In genomic region chr15:101242645-101243044, GRCm38 (mm10) we compare ENCODE assay signal across 8 mouse cellular contexts. TPM values are rescaled to one million over a fixed set of nuclear protein-coding genes. Genes with fewer than 3 reads are reported as not detected.
DNase-seq lines count a peak whose midpoint lies in the region; ATAC-seq and TF ChIP-seq lines count a peak whose summit lies in the region.

No protein-coding gene starts in this region.

- 0 out of 2 replicates have a peak, but pooled peaks have one; percentile 5 for ATAC-seq in lung, postnatal 0 days
- ATAC-seq in midbrain, embryonic 15.5 days (replicated peaks), result no peak

- H3K4me1 ChIP-seq in lung, postnatal 0 days (ENCODE audit: insufficient read depth, low read depth, low read length), result peaks cover 15% of the 10 kb centered on the region; the same call in 1 of the 2 replicates
- peaks cover 21% of the 10 kb centered on the region for H3K4me1 ChIP-seq in midbrain, embryonic 15.5 days

- TF ChIP-seq EP300 in lung, postnatal 0 days (IDR thresholded peaks at IDR 0.05), result no peak

- H3K27ac ChIP-seq in lung, postnatal 0 days (ENCODE audit: low read length), result peak overlapping the region; percentile 20; the same call in 1 of the 2 replicates
- no peak overlapping the region for H3K27ac ChIP-seq in midbrain, embryonic 15.5 days

- intact Hi-C loops in heart, postnatal 14 days (cut with DNase I), result no loop called here

- H3K4me3 ChIP-seq in lung, postnatal 0 days (ENCODE audit: low read depth, low read length), result no peak overlapping the region
- no peak overlapping the region for H3K4me3 ChIP-seq in midbrain, embryonic 15.5 days

- 29% methylated on average over 8 of the region's 8 CpGs for WGBS in lung, postnatal 0 days
- 20% methylated on average over 8 of the region's 8 CpGs for WGBS in midbrain, embryonic 15.5 days

- H3K9me3 ChIP-seq in lung, postnatal 0 days (ENCODE audit: low read length), result no peaks in the 10 kb centered on the region
- no peaks in the 10 kb centered on the region for H3K9me3 ChIP-seq in midbrain, embryonic 15.5 days

- H3K36me3 ChIP-seq in lung, postnatal 0 days (ENCODE audit: insufficient read depth, low read length), result no peaks in the 10 kb centered on the region
- H3K36me3 ChIP-seq in midbrain, embryonic 15.5 days (replicated peaks), result no peaks in the 10 kb centered on the region

- no peaks in the 10 kb centered on the region for H3K27me3 ChIP-seq in lung, postnatal 0 days (replicated peaks; ENCODE audit: insufficient read depth, low read length)
- H3K27me3 ChIP-seq in midbrain, embryonic 15.5 days (replicated peaks), result no peaks in the 10 kb centered on the region

- DNase-seq in adrenal gland, postnatal 36 days, result peak; percentile 36 to 55
- DNase-seq in adrenal gland, adult 8-10 months, result no peak
- peak; percentile 57 to 58 for DNase-seq in B cell, adult 2 months
- DNase-seq in cerebellum, postnatal 36 days, result peak; percentile 80 to 86
- peak; percentile 64 to 78 for DNase-seq in heart, postnatal 14 days
- DNase-seq in lung, postnatal 0 days (ENCODE audit: low spot score), result peak; percentile 92
- no peak for DNase-seq in left cerebral cortex, adult 9 months (ENCODE audit: low spot score in 2 of 2)

- H3K4me2 ChIP-seq in lung, postnatal 0 days (replicated peaks; ENCODE audit: low read depth, low read length), result no peak overlapping the region
- no peak overlapping the region for H3K4me2 ChIP-seq in midbrain, embryonic 15.5 days

- peak; percentile 57 for TF ChIP-seq CTCF in lung, postnatal 0 days (IDR thresholded peaks at IDR 0.05)

- no peak overlapping the region for H3K9ac ChIP-seq in lung, postnatal 0 days (replicated peaks; ENCODE audit: low read depth)
- no peak overlapping the region for H3K9ac ChIP-seq in midbrain, embryonic 15.5 days

RNA-seq across cellular contexts. Expression of gene Nr4a1, which starts 11.4 kb away (rescaled TPM):
- total RNA-seq in adrenal gland, postnatal 36 days (2021), result 1,000 to 10,000 TPM in 1 of 2 experiments, 100 to 1,000 TPM in 1; 924 to 1,160 TPM
- total RNA-seq in adrenal gland, adult 8-10 months (2022), result 100 to 1,000 TPM in 2 of 4 experiments, 10 to 100 TPM in 2; 42.9 to 895 (median 124) TPM
- 10 to 100 TPM; 14.0 to 63.1 TPM for total RNA-seq in heart, postnatal 14 days (2021)
- 7.8 and 11.8 TPM in 2 replicates for polyA plus RNA-seq in lung, postnatal 0 days (2015; fragmentation: Nextera tagmentation; extraction: Ambion mirVana)
- 4.2 and 4.9 TPM in 2 replicates for polyA plus RNA-seq in midbrain, embryonic 15.5 days (2015; fragmentation: Nextera tagmentation; extraction: Ambion mirVana)

RNA-seq across cellular contexts. Expression of gene Grasp, which starts 18.7 kb away (rescaled TPM):
- total RNA-seq in adrenal gland, postnatal 36 days (2021), result 10 to 100 TPM; 18.7 to 60.1 TPM
- 10 to 100 TPM in 3 of 4 experiments, 1 to 10 TPM in 1; 8.8 to 19.6 (median 17.1) TPM for total RNA-seq in adrenal gland, adult 8-10 months (2022)
- total RNA-seq in heart, postnatal 14 days (2021), result 10 to 100 TPM; 12.9 to 14.0 TPM
- 8.2 and 8.6 TPM in 2 replicates for polyA plus RNA-seq in lung, postnatal 0 days (2015; fragmentation: Nextera tagmentation; extraction: Ambion mirVana)
- polyA plus RNA-seq in midbrain, embryonic 15.5 days (2015; fragmentation: Nextera tagmentation; extraction: Ambion mirVana), result 1.3 and 1.9 TPM in 2 replicates

RNA-seq across cellular contexts. Expression of gene Atg101, which starts 41.4 kb away (rescaled TPM):
- 10 to 100 TPM; 53.6 to 90.1 TPM for total RNA-seq in adrenal gland, postnatal 36 days (2021)
- total RNA-seq in adrenal gland, adult 8-10 months (2022), result 10 to 100 TPM; 31.4 to 48.9 (median 37.0) TPM
- total RNA-seq in heart, postnatal 14 days (2021), result 10 to 100 TPM; 24.7 to 25.5 TPM
- polyA plus RNA-seq in lung, postnatal 0 days (2015; fragmentation: Nextera tagmentation; extraction: Ambion mirVana), result 73.1 and 74.2 TPM in 2 replicates
- 83.9 and 84.3 TPM in 2 replicates for polyA plus RNA-seq in midbrain, embryonic 15.5 days (2015; fragmentation: Nextera tagmentation; extraction: Ambion mirVana)

RNA-seq across cellular contexts. Expression of gene 6030408B16Rik, which starts 50.4 kb away (rescaled TPM):
- under 1 TPM; 0.36 to 0.40 TPM for total RNA-seq in adrenal gland, postnatal 36 days (2021)
- total RNA-seq in adrenal gland, adult 8-10 months (2022), result under 1 TPM; 0.49 to 0.91 (median 0.71) TPM
- 1 to 10 TPM; 1.7 to 1.8 TPM for total RNA-seq in heart, postnatal 14 days (2021)
- polyA plus RNA-seq in lung, postnatal 0 days (2015; fragmentation: Nextera tagmentation; extraction: Ambion mirVana), result 74.9 and 82.4 TPM in 2 replicates
- polyA plus RNA-seq in midbrain, embryonic 15.5 days (2015; fragmentation: Nextera tagmentation; extraction: Ambion mirVana), result 0.28 and 0.45 TPM in 2 replicates

Comparison
In these comparisons a context has a peak if more than half of its experiments do, and no peak if none do; other contexts are left out.
1. DNase-seq: peak in adrenal gland, postnatal 36 days (2 of 2), B cell, adult 2 months (2 of 2), cerebellum, postnatal 36 days (2 of 2), heart, postnatal 14 days (2 of 2) and lung, postnatal 0 days (single experiment); none in adrenal gland, adult 8-10 months (single experiment) and left cerebral cortex, adult 9 months (0 of 2).